Mouse (Mus musculus): ENCODE data around the gene Add2. TPM values are rescaled to one million over a fixed set of nuclear protein-coding genes. Genes with fewer than 3 reads are reported as not detected.

The Add2 gene
- polyA plus RNA-seq, 1 experiment from 2014 or later: 7.4 TPM

DNA sequence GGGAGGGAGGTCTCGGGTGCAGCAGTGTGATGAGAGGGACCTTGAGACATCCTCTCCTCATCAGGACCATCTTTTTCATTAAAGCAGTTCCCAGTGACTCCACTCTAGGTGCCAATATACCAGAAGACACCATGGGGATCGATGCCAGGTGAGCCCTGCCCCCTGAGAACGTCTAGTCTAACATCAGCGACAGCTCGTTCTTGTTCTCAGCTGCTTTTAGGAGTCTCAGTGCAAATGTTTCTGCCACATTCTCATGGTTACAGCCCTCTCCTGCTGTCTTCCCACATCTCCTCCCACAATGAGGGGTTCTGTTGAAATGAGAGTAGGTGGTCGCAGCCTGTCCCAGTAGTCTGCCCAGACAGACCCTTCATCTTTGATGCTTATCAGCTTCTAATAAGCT, 38.2 kb downstream of the Add2 start:
- no peaks in the 10 kb centered on the region for H3K27me3 ChIP-seq (replicated peaks; ENCODE audit: control insufficient read depth, insufficient read depth, low read length)
- H3K9me3 ChIP-seq (ENCODE audit: control insufficient read depth, low read length): no peaks in the 10 kb centered on the region
- no peak overlapping the region for H3K9ac ChIP-seq (ENCODE audit: low read length)
- no peaks in the 10 kb centered on the region for H3K36me3 ChIP-seq (ENCODE audit: control insufficient read depth, insufficient read depth, low read length)
- H3K4me1 ChIP-seq (replicated peaks; ENCODE audit: control insufficient read depth, insufficient read depth, low read length): peaks cover 6% of the 10 kb centered on the region; the same call in 1 of the 2 replicates
- ATAC-seq (replicated peaks; ENCODE audit: low FRiP score, low TSS enrichment, low read depth) (no peak), DNase-seq (ENCODE audit: low spot score) (no peak)
- WGBS: 83% methylated on average over 6 of the region's 6 CpGs
- no peak overlapping the region for H3K4me2 ChIP-seq (ENCODE audit: low read length)
- no peak overlapping the region for H3K27ac ChIP-seq (ENCODE audit: low read depth)
- no peak overlapping the region for H3K4me3 ChIP-seq (ENCODE audit: low read depth, low read length)

DNA sequence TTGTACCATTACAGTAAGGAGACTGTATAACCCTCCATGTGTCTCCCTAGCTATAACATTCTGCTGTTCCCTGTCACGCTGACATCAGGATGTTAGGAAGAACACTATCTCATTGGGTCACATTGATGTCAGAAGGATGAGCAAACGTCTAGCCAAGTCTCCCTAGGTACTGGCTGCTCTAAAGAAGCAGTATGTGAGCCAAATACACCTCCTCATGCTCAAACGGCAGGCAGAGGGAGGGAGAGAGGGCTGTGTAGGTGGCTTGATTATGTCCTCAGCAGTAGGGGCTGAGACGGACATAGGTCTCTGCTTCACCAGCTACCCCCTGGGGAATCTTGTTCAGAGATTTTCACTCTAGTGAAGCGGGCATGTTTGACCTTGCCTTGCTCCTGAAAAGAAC, 38.7 kb downstream of the Add2 start:
- Histone ChIP-seq H3K36me3 (ENCODE audit: control insufficient read depth, insufficient read depth, low read length) (no peaks in the 10 kb centered on the region), H3K4me3 (ENCODE audit: low read depth, low read length) (no peak overlapping the region), H3K27ac (ENCODE audit: low read depth) (no peak overlapping the region), H3K9me3 (ENCODE audit: control insufficient read depth, low read length) (no peaks in the 10 kb centered on the region), H3K27me3 (replicated peaks; ENCODE audit: control insufficient read depth, insufficient read depth, low read length) (no peaks in the 10 kb centered on the region), H3K4me2 (ENCODE audit: low read length) (no peak overlapping the region), H3K9ac (ENCODE audit: low read length) (no peak overlapping the region), H3K4me1 (replicated peaks; ENCODE audit: control insufficient read depth, insufficient read depth, low read length) (peaks cover 6% of the 10 kb centered on the region; the same call in 1 of the 2 replicates)
- no peak for ATAC-seq (replicated peaks; ENCODE audit: low FRiP score, low TSS enrichment, low read depth)
- WGBS: 66% methylated on average over 5 of the region's 5 CpGs
- no peak for DNase-seq (ENCODE audit: low spot score)

DNA sequence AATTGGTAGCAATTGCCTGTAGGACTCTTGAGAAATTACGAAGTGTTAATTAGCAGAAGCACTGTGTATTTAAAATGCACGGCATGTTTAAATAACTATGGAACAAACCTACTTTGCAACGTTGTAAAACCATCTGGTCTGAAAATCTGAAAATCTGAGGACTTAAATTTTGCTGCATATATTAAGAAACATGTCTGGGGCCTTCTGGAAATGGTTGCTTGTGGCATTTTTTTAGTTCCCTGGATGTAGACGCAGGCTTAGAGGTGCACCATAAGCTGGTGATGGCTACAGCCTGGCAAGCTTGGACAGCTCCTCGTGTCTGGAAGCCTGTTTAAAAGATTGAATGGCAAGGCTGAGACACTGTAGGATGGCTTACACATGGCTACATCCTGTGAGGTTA, 40.5 kb downstream of the Add2 start:
- ATAC-seq (replicated peaks; ENCODE audit: low FRiP score, low TSS enrichment, low read depth): no peak
- no peaks in the 10 kb centered on the region for H3K36me3 ChIP-seq (ENCODE audit: control insufficient read depth, insufficient read depth, low read length)

DNA sequence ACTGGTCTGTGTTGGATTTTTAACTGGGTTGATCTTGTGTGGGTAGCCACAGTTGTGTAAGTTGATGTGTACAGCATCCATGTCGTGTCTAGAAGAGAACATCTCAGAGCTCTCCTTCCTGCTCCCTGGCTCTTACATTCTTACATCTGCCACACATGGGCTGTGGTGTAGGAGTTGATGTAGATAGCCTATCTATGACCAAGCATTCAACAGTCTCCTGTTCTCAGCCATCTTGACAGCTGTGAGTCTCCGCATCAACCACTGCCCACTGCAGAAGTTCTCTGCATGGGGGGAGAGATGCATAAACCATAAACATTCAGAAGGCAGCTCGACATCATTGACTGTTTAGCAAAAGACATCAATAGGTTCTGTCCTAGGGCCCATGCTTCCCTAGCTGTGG, 41.4 kb downstream of the Add2 start:
- Histone ChIP-seq H3K36me3 (ENCODE audit: control insufficient read depth, insufficient read depth, low read length) (no peaks in the 10 kb centered on the region), H3K4me1 (replicated peaks; ENCODE audit: control insufficient read depth, insufficient read depth, low read length) (no peaks in the 10 kb centered on the region), H3K9me3 (ENCODE audit: control insufficient read depth, low read length) (no peaks in the 10 kb centered on the region), H3K4me3 (ENCODE audit: low read depth, low read length) (no peak overlapping the region), H3K4me2 (ENCODE audit: low read length) (no peak overlapping the region), H3K27ac (ENCODE audit: low read depth) (no peak overlapping the region), H3K27me3 (replicated peaks; ENCODE audit: control insufficient read depth, insufficient read depth, low read length) (no peaks in the 10 kb centered on the region), H3K9ac (ENCODE audit: low read length) (no peak overlapping the region)
- ATAC-seq (replicated peaks; ENCODE audit: low FRiP score, low TSS enrichment, low read depth) (no peak), DNase-seq (ENCODE audit: low spot score) (no peak)
- 87% methylated on average over 3 of the region's 3 CpGs for WGBS

More for the DNA sequence above, 40.5 kb downstream of the Add2 start:
- peaks cover 6% of the 10 kb centered on the region; the same call in 1 of the 2 replicates for H3K4me1 ChIP-seq (replicated peaks; ENCODE audit: control insufficient read depth, insufficient read depth, low read length)
- no peak overlapping the region for H3K4me2 ChIP-seq (ENCODE audit: low read length)
- WGBS: 66% methylated on average over 5 of the region's 5 CpGs
- DNase-seq (ENCODE audit: low spot score): no peak
- H3K27ac ChIP-seq (ENCODE audit: low read depth): no peak overlapping the region
- no peaks in the 10 kb centered on the region for H3K9me3 ChIP-seq (ENCODE audit: control insufficient read depth, low read length)
- no peak overlapping the region for H3K9ac ChIP-seq (ENCODE audit: low read length)
- H3K4me3 ChIP-seq (ENCODE audit: low read depth, low read length): no peak overlapping the region
- no peaks in the 10 kb centered on the region for H3K27me3 ChIP-seq (replicated peaks; ENCODE audit: control insufficient read depth, insufficient read depth, low read length)

DNA sequence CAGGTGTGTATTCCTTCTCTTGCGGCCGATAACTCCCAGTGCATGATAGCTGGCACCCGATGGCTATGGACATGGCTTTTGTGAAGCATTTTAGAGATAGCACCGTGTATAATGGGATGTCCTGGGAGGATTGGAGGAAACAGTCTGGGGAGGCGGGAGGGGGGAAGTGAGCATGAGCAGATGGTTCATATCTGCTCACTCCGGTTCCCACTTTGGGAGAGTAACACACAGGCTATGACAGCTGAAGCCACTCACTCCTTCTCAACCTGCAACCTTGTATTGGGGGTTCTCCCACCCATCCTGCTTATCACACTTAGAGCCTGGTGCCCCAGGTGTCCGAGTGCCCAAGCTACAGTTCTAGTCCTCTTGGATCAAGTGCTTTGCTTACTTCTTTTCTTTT, 41.8 kb downstream of the Add2 start:
- Histone ChIP-seq H3K27ac (ENCODE audit: low read depth) (no peak overlapping the region), H3K9ac (ENCODE audit: low read length) (no peak overlapping the region), H3K4me1 (replicated peaks; ENCODE audit: control insufficient read depth, insufficient read depth, low read length) (no peaks in the 10 kb centered on the region), H3K9me3 (ENCODE audit: control insufficient read depth, low read length) (no peaks in the 10 kb centered on the region), H3K27me3 (replicated peaks; ENCODE audit: control insufficient read depth, insufficient read depth, low read length) (no peaks in the 10 kb centered on the region), H3K36me3 (ENCODE audit: control insufficient read depth, insufficient read depth, low read length) (no peaks in the 10 kb centered on the region), H3K4me2 (ENCODE audit: low read length) (no peak overlapping the region), H3K4me3 (ENCODE audit: low read depth, low read length) (no peak overlapping the region)
- 79% methylated on average over 7 of the region's 7 CpGs for WGBS
- no peak for DNase-seq (ENCODE audit: low spot score)
- ATAC-seq (replicated peaks; ENCODE audit: low FRiP score, low TSS enrichment, low read depth): no peak

DNA sequence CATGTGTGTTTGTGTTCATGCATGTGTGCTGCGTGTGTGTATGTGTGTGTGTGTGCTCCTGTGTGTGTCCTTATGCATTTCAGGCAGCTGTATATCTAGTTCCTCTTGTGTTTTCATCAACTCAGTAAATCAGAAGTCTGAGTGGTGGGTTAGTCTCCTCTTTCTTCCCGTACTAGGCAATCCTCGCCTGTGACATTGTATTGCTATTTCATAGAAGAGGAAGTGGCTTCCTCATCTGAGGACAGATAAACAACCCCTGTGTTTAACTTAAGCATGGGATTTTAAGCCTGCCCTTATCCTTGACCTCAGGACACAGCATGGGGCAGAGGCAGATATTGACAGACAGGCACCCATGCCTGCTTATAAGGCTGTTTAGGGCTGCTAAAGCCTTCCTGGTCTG, 45.4 kb downstream of the Add2 start:
- Histone ChIP-seq H3K4me2 (ENCODE audit: low read length) (no peak overlapping the region), H3K27me3 (replicated peaks; ENCODE audit: control insufficient read depth, insufficient read depth, low read length) (no peaks in the 10 kb centered on the region), H3K4me3 (ENCODE audit: low read depth, low read length) (no peak overlapping the region), H3K27ac (ENCODE audit: low read depth) (no peak overlapping the region), H3K36me3 (ENCODE audit: control insufficient read depth, insufficient read depth, low read length) (no peaks in the 10 kb centered on the region), H3K9ac (ENCODE audit: low read length) (no peak overlapping the region), H3K9me3 (ENCODE audit: control insufficient read depth, low read length) (no peaks in the 10 kb centered on the region), H3K4me1 (replicated peaks; ENCODE audit: control insufficient read depth, insufficient read depth, low read length) (no peaks in the 10 kb centered on the region)
- DNase-seq (ENCODE audit: low spot score): no peak
- 72% methylated on average over 3 of the region's 3 CpGs for WGBS
- ATAC-seq (replicated peaks; ENCODE audit: low FRiP score, low TSS enrichment, low read depth): no peak

DNA sequence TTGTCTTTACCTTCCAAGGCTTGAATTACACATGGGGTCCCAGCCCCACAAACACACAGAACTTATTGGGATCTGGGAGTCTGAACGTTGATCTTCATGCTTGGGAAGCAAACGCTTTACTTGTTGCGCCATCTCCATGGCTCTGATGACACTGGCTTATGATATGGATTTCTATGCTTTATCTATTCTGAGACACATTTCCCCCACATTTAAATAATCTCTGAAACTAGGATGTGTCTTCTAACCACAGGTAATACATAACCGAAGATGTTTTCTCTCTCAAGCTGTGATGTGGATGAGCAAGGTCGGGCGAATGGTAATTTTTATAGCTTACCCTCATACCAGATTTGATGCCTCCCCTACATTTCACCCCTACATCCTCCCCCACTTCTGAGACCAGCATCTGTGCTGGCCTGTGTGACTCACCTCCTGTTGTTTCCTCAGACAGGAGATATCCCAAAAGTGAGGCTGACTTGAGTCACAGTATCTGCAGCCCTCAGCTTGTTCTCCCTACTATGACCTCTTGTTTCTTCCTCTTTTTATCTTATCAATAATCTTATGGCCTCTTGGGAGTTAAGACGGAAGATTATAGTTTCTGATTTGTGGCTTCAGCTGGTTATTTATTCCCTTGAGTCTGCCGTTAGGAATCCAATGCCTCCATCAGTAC, 46.2 kb downstream of the Add2 start:
- no peaks in the 10 kb centered on the region for H3K27me3 ChIP-seq (replicated peaks; ENCODE audit: control insufficient read depth, insufficient read depth, low read length)
- no peak for ATAC-seq (replicated peaks; ENCODE audit: low FRiP score, low TSS enrichment, low read depth)
- WGBS: 76% methylated on average over 8 of the region's 8 CpGs

DNA sequence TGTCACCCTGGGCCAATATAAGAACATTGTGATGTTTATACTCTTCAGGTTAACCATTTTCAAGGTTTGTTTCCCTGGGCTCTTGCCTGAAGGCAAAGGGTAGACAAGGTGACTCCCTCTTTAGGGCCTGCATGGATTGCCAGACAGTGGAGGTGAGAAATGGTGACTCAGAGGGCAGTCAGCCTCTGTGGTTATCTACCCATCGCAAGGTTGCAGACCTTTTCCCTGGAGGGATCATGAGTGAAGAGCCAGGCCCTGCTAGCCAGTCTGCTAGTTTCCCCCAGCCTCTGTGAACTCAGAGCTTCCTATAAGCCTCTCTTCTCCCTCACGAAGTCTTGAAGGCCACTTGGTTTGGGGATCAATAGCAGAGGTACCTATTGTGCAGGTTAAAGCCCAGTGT, 48.0 kb downstream of the Add2 start:
- no peak for ATAC-seq (replicated peaks; ENCODE audit: low FRiP score, low TSS enrichment, low read depth)

More for the DNA sequence above, 46.2 kb downstream of the Add2 start:
- no peak overlapping the region for H3K9ac ChIP-seq (ENCODE audit: low read length)
- H3K36me3 ChIP-seq (ENCODE audit: control insufficient read depth, insufficient read depth, low read length): no peaks in the 10 kb centered on the region
- H3K4me2 ChIP-seq (ENCODE audit: low read length): no peak overlapping the region
- H3K27ac ChIP-seq (ENCODE audit: low read depth): no peak overlapping the region
- no peaks in the 10 kb centered on the region for H3K4me1 ChIP-seq (replicated peaks; ENCODE audit: control insufficient read depth, insufficient read depth, low read length)
- H3K9me3 ChIP-seq (ENCODE audit: control insufficient read depth, low read length): no peaks in the 10 kb centered on the region
- DNase-seq (ENCODE audit: low spot score): no peak
- no peak overlapping the region for H3K4me3 ChIP-seq (ENCODE audit: low read depth, low read length)

DNA sequence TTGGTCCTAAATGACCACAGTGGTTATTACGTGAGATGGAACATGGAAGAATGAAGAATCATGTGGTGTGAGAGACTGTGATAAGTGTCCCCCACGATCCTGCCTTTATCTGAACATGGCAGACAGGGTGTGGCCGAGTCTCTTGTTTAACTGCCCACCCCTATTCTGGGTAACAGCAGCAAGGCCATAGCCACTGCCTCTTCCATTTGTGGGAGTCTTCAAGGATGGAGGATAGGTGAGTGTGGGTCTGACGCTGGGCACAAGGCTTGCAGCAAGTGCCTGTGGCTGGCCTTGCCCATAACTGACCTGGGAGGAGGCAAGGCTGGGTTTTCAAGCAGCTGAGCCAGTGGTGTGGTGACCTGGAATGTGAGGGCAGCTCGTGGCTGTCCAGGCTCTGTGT, 49.4 kb downstream of the Add2 start:
- DNase-seq (ENCODE audit: low spot score) (no peak), ATAC-seq (replicated peaks; ENCODE audit: low FRiP score, low TSS enrichment, low read depth) (no peak)
- H3K4me3 ChIP-seq (ENCODE audit: low read depth, low read length): no peak overlapping the region
- no peaks in the 10 kb centered on the region for H3K4me1 ChIP-seq (replicated peaks; ENCODE audit: control insufficient read depth, insufficient read depth, low read length)
- WGBS: 65% methylated on average over 5 of the region's 5 CpGs
- H3K4me2 ChIP-seq (ENCODE audit: low read length): no peak overlapping the region
- no peak overlapping the region for H3K27ac ChIP-seq (ENCODE audit: low read depth)
- no peaks in the 10 kb centered on the region for H3K36me3 ChIP-seq (ENCODE audit: control insufficient read depth, insufficient read depth, low read length)
- H3K9ac ChIP-seq (ENCODE audit: low read length): no peak overlapping the region
- no peaks in the 10 kb centered on the region for H3K27me3 ChIP-seq (replicated peaks; ENCODE audit: control insufficient read depth, insufficient read depth, low read length)
- no peaks in the 10 kb centered on the region for H3K9me3 ChIP-seq (ENCODE audit: control insufficient read depth, low read length)

More for the DNA sequence above, 48.0 kb downstream of the Add2 start:
- Histone ChIP-seq H3K4me1 (replicated peaks; ENCODE audit: control insufficient read depth, insufficient read depth, low read length) (no peaks in the 10 kb centered on the region), H3K9ac (ENCODE audit: low read length) (no peak overlapping the region), H3K27ac (ENCODE audit: low read depth) (no peak overlapping the region), H3K27me3 (replicated peaks; ENCODE audit: control insufficient read depth, insufficient read depth, low read length) (no peaks in the 10 kb centered on the region), H3K36me3 (ENCODE audit: control insufficient read depth, insufficient read depth, low read length) (no peaks in the 10 kb centered on the region), H3K4me3 (ENCODE audit: low read depth, low read length) (no peak overlapping the region), H3K9me3 (ENCODE audit: control insufficient read depth, low read length) (no peaks in the 10 kb centered on the region), H3K4me2 (ENCODE audit: low read length) (no peak overlapping the region)
- WGBS: 89% methylated on average over 2 of the region's 2 CpGs
- DNase-seq (ENCODE audit: low spot score): no peak
